In the genomic region with DNA sequence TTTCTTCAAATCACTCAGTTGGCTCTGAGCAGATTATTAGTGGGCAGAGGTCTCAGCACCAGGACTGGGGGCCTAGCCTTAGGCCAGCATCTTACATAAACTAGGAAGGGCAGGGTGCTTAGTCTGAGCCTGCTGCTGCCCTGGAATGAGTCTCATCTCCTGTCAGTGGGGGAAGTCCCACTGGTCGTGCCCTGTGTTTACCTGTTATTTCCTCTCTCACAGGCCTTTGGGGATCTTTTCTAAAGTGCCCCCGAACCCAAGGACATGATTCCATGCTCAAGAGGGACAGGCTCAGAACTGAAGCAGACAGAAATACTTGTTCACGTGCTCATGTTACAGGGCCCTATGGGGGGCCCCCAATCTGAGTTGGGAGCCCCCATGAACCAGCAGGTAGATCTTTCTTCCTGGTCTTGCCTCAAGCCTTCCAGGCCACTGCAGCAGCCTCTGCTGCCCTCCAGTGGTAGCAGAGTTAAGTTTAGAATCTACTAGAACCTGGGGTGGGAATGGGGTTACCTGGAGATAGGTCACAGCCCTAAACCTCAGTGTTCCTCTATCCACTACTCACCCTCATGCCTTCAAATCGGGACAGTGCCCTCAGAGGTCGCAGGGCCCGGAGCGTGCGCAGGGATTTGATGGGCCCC, we compare ENCODE assay signal across 9 mouse cellular contexts. TPM values are rescaled to one million over a fixed set of nuclear protein-coding genes. Genes with fewer than 3 reads are reported as not detected.
DNase-seq lines count a peak whose midpoint lies in the region; ATAC-seq and TF ChIP-seq lines count a peak whose summit lies in the region.
"Had no signal": no experiment of that assay in that cellular context is flagged by ENCODE, and none has a peak within 500 bp of the region (broad histone marks: within the 10 kb centered on the region; RNA-seq: fewer than 3 reads in every experiment).

No protein-coding gene starts in this region.

- no peak overlapping the region for H3K27ac ChIP-seq in heart, embryonic 12.5 days (ENCODE audit: poor library complexity, severe bottlenecking)
- H3K27ac ChIP-seq: liver, embryonic 13.5 days had no signal

- no peak for ATAC-seq in heart, embryonic 12.5 days (ENCODE audit: insufficient number of reproducible peaks, low FRiP score)
- peak; percentile 51 for ATAC-seq in Patski
- ATAC-seq in megakaryocyte progenitor cell, adult 5-6 weeks (replicated peaks; ENCODE audit: poor library complexity) = peak; percentile 56

- H3K36me3 ChIP-seq in heart, embryonic 12.5 days = no peaks in the 10 kb centered on the region
- peaks cover 3% of the 10 kb centered on the region; the same call in 1 of the 2 replicates for H3K36me3 ChIP-seq in splenic B cell, adult 2 months (ENCODE audit: control insufficient read depth, insufficient read depth, low read length, poor library complexity, severe bottlenecking)
- H3K36me3 ChIP-seq: liver, embryonic 13.5 days had no signal

- POLR2A ChIA-PET in Patski (lab: Charles Lee) = interaction anchor here (1.1 kb wide), 1 partner anchor 23 kb away, joined by 3 read pairs; no protein-coding TSS in a partner anchor

- intact Hi-C loops in heart, postnatal 10 days (cut with DNase I) = loop anchor here (1.0 to 2.0 kb wide), 2 partner anchors 22 to 39 kb away; a partner anchor contains a TSS

- no peak for TF ChIP-seq CTCF in Patski (IDR thresholded peaks at IDR 0.05)

- H3K27me3 ChIP-seq in heart, embryonic 12.5 days (replicated peaks) = no peaks in the 10 kb centered on the region
- H3K27me3 ChIP-seq in Patski = no peaks in the 10 kb centered on the region
- no peaks in the 10 kb centered on the region for H3K27me3 ChIP-seq in splenic B cell, adult 2 months (ENCODE audit: control insufficient read depth, insufficient read depth, low read length, poor library complexity, severe bottlenecking)
- H3K27me3 ChIP-seq: liver, embryonic 13.5 days had no signal

- H3K9me3 ChIP-seq in heart, embryonic 12.5 days (replicated peaks) = no peaks in the 10 kb centered on the region
- H3K9me3 ChIP-seq: liver, embryonic 13.5 days had no signal

- peak; percentile 56 to 79 for DNase-seq in heart, adult 18-20 months
- peak; percentile 25 for DNase-seq in Patski (ENCODE audit: low read depth, low spot score)
- DNase-seq in cerebellum, postnatal 14 days = peak; percentile 86 to 89
- DNase-seq in heart, postnatal 10 days = peak; percentile 74 to 86
- peak; percentile 16 to 50 for DNase-seq in layer of hippocampus, adult 8-10 months (ENCODE audit: low spot score in 2 of 2)
- DNase-seq in splenic B cell, adult 2 months (ENCODE audit: low read depth, low spot score) = peak; percentile 92
- DNase-seq: liver, embryonic 13.5 days had no signal

- no peak overlapping the region for H3K9ac ChIP-seq in heart, embryonic 12.5 days
- H3K9ac ChIP-seq: liver, embryonic 13.5 days had no signal

- WGBS in heart, embryonic 12.5 days = 63% methylated on average over 8 of the region's 8 CpGs

- in situ Hi-C loops in Patski (cut with MboI; ENCODE audit: low pct_unique_long_range_greater_than_20kb) = loop anchor here (5.0 kb wide), 2 partner anchors 43 to 67 kb away; no protein-coding TSS in a partner anchor

- H3K4me1 ChIP-seq in heart, embryonic 12.5 days (replicated peaks) = peaks cover 29% of the 10 kb centered on the region

- CTCF ChIA-PET in Patski (lab: Charles Lee) = interaction anchor here (1.0 to 2.1 kb wide), 5 partner anchors 18 to 69 kb away, joined by 3 to 10 read pairs (median 3); a partner anchor contains a TSS

- no peak overlapping the region for H3K4me3 ChIP-seq in heart, embryonic 12.5 days
- H3K4me3 ChIP-seq: liver, embryonic 13.5 days had no signal

- no peak overlapping the region for H3K4me2 ChIP-seq in heart, embryonic 12.5 days
- H3K4me2 ChIP-seq: liver, embryonic 13.5 days had no signal

RNA-seq across cellular contexts. Expression of a gene that starts 11.1 kb away (rescaled TPM):
- total RNA-seq in heart, adult 18-20 months (2021) = 10 to 100 TPM in 1 of 2 experiments, 1 to 10 TPM in 1; 2.0 to 14.1 TPM
- 0.83 and 0.95 TPM in 2 replicates for polyA plus RNA-seq in heart, embryonic 12.5 days (2016; fragmentation: Nextera tagmentation; extraction: Ambion mirVana)
- polyA plus RNA-seq in Patski (2021) = 0.06 TPM
- 1 to 10 TPM; 2.3 to 3.1 TPM for total RNA-seq in heart, postnatal 10 days (2021)
- under 1 TPM in 1 of 4 experiments, not detected in 3; 0.39 TPM for total RNA-seq in layer of hippocampus, adult 8-10 months (2022)
- total RNA-seq in megakaryocyte progenitor cell, adult 5-6 weeks (2015) = 47.2 and 51.9 TPM in 2 replicates
- 29.6 and 30.9 TPM in 2 replicates for total RNA-seq in megakaryocyte progenitor cell, adult 5-6 weeks (2017)

RNA-seq across cellular contexts. Expression of a gene that starts 24.0 kb away (rescaled TPM):
- total RNA-seq in heart, adult 18-20 months (2021) = not detected
- not detected in 2 replicates for polyA plus RNA-seq in heart, embryonic 12.5 days (2016; fragmentation: Nextera tagmentation; extraction: Ambion mirVana)
- polyA plus RNA-seq in Patski (2021) = not detected
- total RNA-seq in heart, postnatal 10 days (2021) = not detected
- 1 to 10 TPM in 1 of 4 experiments, under 1 TPM in 1, not detected in 2; 0.57 to 1.7 TPM for total RNA-seq in layer of hippocampus, adult 8-10 months (2022)
- total RNA-seq in megakaryocyte progenitor cell, adult 5-6 weeks (2015) = not detected in 2 replicates
- not detected in 2 replicates for total RNA-seq in megakaryocyte progenitor cell, adult 5-6 weeks (2017)
- polyA plus RNA-seq: liver, embryonic 13.5 days had no signal

RNA-seq across cellular contexts. Expression of a gene that starts 27.4 kb away (rescaled TPM):
- 10 to 100 TPM; 22.6 to 23.8 TPM for total RNA-seq in heart, adult 18-20 months (2021)
- polyA plus RNA-seq in heart, embryonic 12.5 days (2016; fragmentation: Nextera tagmentation; extraction: Ambion mirVana) = 0.08 and 0.13 TPM in 2 replicates
- 0.08 TPM for polyA plus RNA-seq in Patski (2021)
- 1 to 10 TPM; 3.2 to 3.6 TPM for total RNA-seq in heart, postnatal 10 days (2021)
- under 1 TPM in 2 of 4 experiments, not detected in 2; 0.07 TPM for total RNA-seq in layer of hippocampus, adult 8-10 months (2022)
- 0.12 TPM in 1 of 2 replicates, not detected in the other for total RNA-seq in megakaryocyte progenitor cell, adult 5-6 weeks (2015)
- 0.03 TPM in 1 of 2 replicates, not detected in the other for total RNA-seq in megakaryocyte progenitor cell, adult 5-6 weeks (2017)

RNA-seq across cellular contexts. Expression of a gene that starts 39.6 kb away (rescaled TPM):
- total RNA-seq in heart, adult 18-20 months (2021) = 1 to 10 TPM in 1 of 2 experiments, under 1 TPM in 1; 0.57 to 1.3 TPM
- polyA plus RNA-seq in heart, embryonic 12.5 days (2016; fragmentation: Nextera tagmentation; extraction: Ambion mirVana) = 0.28 TPM in 1 of 2 replicates, not detected in the other
- not detected for polyA plus RNA-seq in Patski (2021)
- total RNA-seq in heart, postnatal 10 days (2021) = under 1 TPM; 0.31 to 0.64 TPM
- total RNA-seq in layer of hippocampus, adult 8-10 months (2022) = under 1 TPM in 1 of 4 experiments, not detected in 3; 0.41 TPM
- total RNA-seq in megakaryocyte progenitor cell, adult 5-6 weeks (2015) = not detected in 2 replicates
- not detected in 2 replicates for total RNA-seq in megakaryocyte progenitor cell, adult 5-6 weeks (2017)
- polyA plus RNA-seq: liver, embryonic 13.5 days had no signal

RNA-seq across cellular contexts. Expression of a gene that starts 49.2 kb away (rescaled TPM):
- not detected for total RNA-seq in heart, adult 18-20 months (2021)
- 0.05 and 0.06 TPM in 2 replicates for polyA plus RNA-seq in heart, embryonic 12.5 days (2016; fragmentation: Nextera tagmentation; extraction: Ambion mirVana)
- 0.37 TPM for polyA plus RNA-seq in Patski (2021)
- under 1 TPM in 1 of 2 experiments, not detected in 1; 0.07 TPM for total RNA-seq in heart, postnatal 10 days (2021)
- total RNA-seq in layer of hippocampus, adult 8-10 months (2022) = under 1 TPM in 2 of 4 experiments, not detected in 2; 0.16 to 0.20 TPM
- 2.2 and 2.3 TPM in 2 replicates for total RNA-seq in megakaryocyte progenitor cell, adult 5-6 weeks (2015)
- 1.6 and 1.7 TPM in 2 replicates for total RNA-seq in megakaryocyte progenitor cell, adult 5-6 weeks (2017)

Comparison
In these comparisons a context has a peak if more than half of its experiments do, and no peak if none do; other contexts are left out.
1. RNA of a gene that starts 27.4 kb away (total RNA-seq): 22.6 to 23.8 TPM in heart, adult 18-20 months; 3.2 to 3.6 TPM in heart, postnatal 10 days, 0.07 TPM in layer of hippocampus, adult 8-10 months and 0.03 to 0.12 TPM in megakaryocyte progenitor cell, adult 5-6 weeks; every median in the first group is over 4 times any median in the second.
2. DNase-seq: peak in every context shown above with its lines; median percentile 92 in splenic B cell, adult 2 months; 88 in cerebellum, postnatal 14 days; 80 in heart, postnatal 10 days; 68 in heart, adult 18-20 months; 33 in layer of hippocampus, adult 8-10 months; 25 in Patski.